Mouse (Mus musculus) ES-Bruce4 (cell line): ENCODE measurements around the gene Nr2f6. TPM values are rescaled to one million over a fixed set of nuclear protein-coding genes. Genes with fewer than 3 reads are reported as not detected.
A peak's percentile ranks its signal among the peaks of the same experiment; 100 is the strongest.
"Not testable (repeated sequence)": the region's sequence is repeated elsewhere in the genome, so short reads cannot be mapped to it uniquely, and the experiment has no call there.

Experiments used
- H3K27ac ChIP-seq: 2 replicates; pipeline ENCODE4 v1.5.1; 2012; ENCODE audit warnings: low read length, inconsistent platforms; ENCODE audit not compliant: insufficient read depth
- H3K27me3 ChIP-seq: 2 replicates; pipeline ENCODE4 v1.6.1; 2012; ENCODE audit warnings: mild to moderate bottlenecking, low read length, inconsistent platforms; ENCODE audit not compliant: control insufficient read depth, poor library complexity, insufficient read depth, severe bottlenecking
- H3K36me3 ChIP-seq: 2 replicates; pipeline ENCODE4 v1.6.1; 2012; ENCODE audit warnings: inconsistent platforms, mild to moderate bottlenecking, low read length, moderate library complexity; ENCODE audit not compliant: control insufficient read depth, poor library complexity, insufficient read depth, severe bottlenecking
- H3K4me1 ChIP-seq: one replicate; pipeline ENCODE4 v1.8.1; 2011; ENCODE audit warnings: low read length; ENCODE audit not compliant: control insufficient read depth, insufficient read depth
- H3K4me3 ChIP-seq: 2 replicates; pipeline ENCODE4 v1.5.1; 2011; ENCODE audit warnings: low read depth, mild to moderate bottlenecking, low read length
- H3K9ac ChIP-seq: 2 replicates; pipeline ENCODE4 v1.6.1; 2012; ENCODE audit warnings: low read depth, mild to moderate bottlenecking, inconsistent platforms; ENCODE audit not compliant: poor library complexity, severe bottlenecking
- H3K9me3 ChIP-seq: replicated peaks from 2 replicates; pipeline ENCODE4 v1.6.1; 2012; ENCODE audit warnings: mild to moderate bottlenecking, low read length, inconsistent platforms; ENCODE audit not compliant: control insufficient read depth, poor library complexity, insufficient read depth, severe bottlenecking
- CTCF ChIP-seq: IDR thresholded peaks from one replicate; pipeline ENCODE4 v1.8.1; 2011; ENCODE audit warnings: low read depth, low read length
- EP300 ChIP-seq: IDR thresholded peaks from 2 replicates; pipeline ENCODE4 v1.6.1; 2011; ENCODE audit warnings: low read depth, low read length; ENCODE audit not compliant: insufficient read depth
- POLR2A ChIP-seq: IDR thresholded peaks from one replicate; pipeline ENCODE4 v1.8.1; 2011; ENCODE audit warnings: low read length; ENCODE audit not compliant: insufficient read depth
- polyA plus RNA-seq: library from polyadenylated mRNA; stranded (reverse); fragments of >200 nt; gene quantifications from 2 replicates; pipeline ENCODE4 v1.2.4, GENCODE M21; 2011; ENCODE audit warnings: low read depth; ENCODE audit not compliant: missing spikeins, insufficient read depth, insufficient read length

Gene Nr2f6
- polyA plus RNA-seq, 1 experiment = 23.0 TPM

GRCm38 (mm10) chr8:71346581-71346980 lies 35.2 kb downstream of the Nr2f6 start:
- Histone ChIP-seq H3K9me3 (no peaks in the 10 kb centered on the region), H3K27ac (no peak overlapping the region), H3K27me3 (no peaks in the 10 kb centered on the region), H3K4me1 (no peaks in the 10 kb centered on the region), H3K4me3 (no peak overlapping the region), H3K9ac (no peak overlapping the region), H3K36me3 (peaks cover 6% of the 10 kb centered on the region)
- TF ChIP-seq POLR2A = no peak
- no peak for TF ChIP-seq CTCF
- TF ChIP-seq EP300 = no peak

DNA sequence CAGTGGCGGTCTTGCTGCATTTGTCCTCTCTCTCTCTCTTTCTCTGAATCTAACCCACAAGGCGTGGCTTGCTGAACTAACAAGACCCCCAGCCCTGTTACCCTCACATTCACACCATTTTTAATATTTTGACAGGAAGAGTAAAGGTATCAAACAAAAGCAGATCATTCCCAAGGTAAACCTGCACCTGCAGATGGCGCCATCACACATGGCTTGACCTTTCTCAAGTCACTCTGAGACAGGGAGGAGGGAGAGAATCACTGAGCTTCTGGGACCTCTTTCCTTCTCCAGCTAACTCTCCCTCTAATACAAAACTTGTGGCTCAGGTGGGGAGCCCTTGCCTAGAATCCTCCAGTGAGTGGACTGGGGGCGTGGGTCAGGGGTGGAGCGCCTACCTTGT lies 41.1 kb downstream of the Nr2f6 start:
- no peak overlapping the region for H3K9ac ChIP-seq
- H3K36me3 ChIP-seq = no peaks in the 10 kb centered on the region; the same call in 1 of the 2 replicates
- no peaks in the 10 kb centered on the region for H3K4me1 ChIP-seq
- H3K4me3 ChIP-seq = no peak overlapping the region
- H3K27ac ChIP-seq = no peak overlapping the region
- no peaks in the 10 kb centered on the region for H3K9me3 ChIP-seq
- TF ChIP-seq CTCF (peak; percentile 66), EP300 (no peak), POLR2A (no peak)
- H3K27me3 ChIP-seq = no peaks in the 10 kb centered on the region

GRCm38 (mm10) chr8:71337834-71338233 lies 43.9 kb downstream of the Nr2f6 start:
- H3K9ac ChIP-seq, H3K36me3 ChIP-seq, H3K9me3 ChIP-seq, H3K27me3 ChIP-seq, H3K4me1 ChIP-seq, H3K27ac ChIP-seq, H3K4me3 ChIP-seq: not testable (repeated sequence)

DNA sequence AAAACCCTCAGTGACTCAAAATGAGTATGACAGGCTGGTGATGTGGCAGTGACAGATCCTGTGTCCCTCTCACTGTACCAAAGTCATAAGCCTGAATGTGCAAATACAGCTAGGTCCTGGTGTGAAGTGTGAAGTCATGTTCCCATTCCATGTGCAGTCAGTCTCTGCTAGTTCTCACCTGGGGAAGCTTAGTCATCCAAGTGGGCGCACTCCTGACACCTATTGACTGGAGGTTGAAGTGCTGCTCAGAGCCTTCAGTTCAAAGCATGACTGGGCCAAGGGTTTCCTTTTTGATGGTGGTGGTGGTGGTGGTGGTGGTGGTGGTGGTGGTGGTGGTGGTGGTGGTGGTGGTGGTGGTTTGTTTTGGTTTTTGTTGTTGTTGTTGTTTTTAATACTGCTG lies 56.9 kb downstream of the Nr2f6 start:
- Histone ChIP-seq H3K27ac (no peak overlapping the region), H3K9me3 (no peaks in the 10 kb centered on the region), H3K9ac (no peak overlapping the region), H3K27me3 (no peaks in the 10 kb centered on the region), H3K36me3 (peaks cover 17% of the 10 kb centered on the region), H3K4me3 (no peak overlapping the region), H3K4me1 (no peaks in the 10 kb centered on the region)
- TF ChIP-seq POLR2A (no peak), CTCF (peak; percentile 57)

Other genes starting within 250 kb of the Nr2f6 start
- gene Myo9b, start 109.2 kb downstream of the Nr2f6 start, polyA plus RNA-seq = 37.3 and 39.0 TPM in 2 replicates
- 30.7 and 34.3 TPM in 2 replicates for gene Haus8, start 109.0 kb downstream of the Nr2f6 start, polyA plus RNA-seq
- gene Use1, start 15.1 kb downstream of the Nr2f6 start, polyA plus RNA-seq = 63.2 and 68.7 TPM in 2 replicates
- 1.9 and 3.2 TPM in 2 replicates for gene Ocel1, start 10.7 kb downstream of the Nr2f6 start, polyA plus RNA-seq
- gene Ushbp1, start 13.8 kb upstream of the Nr2f6 start, polyA plus RNA-seq = not detected in 2 replicates
- 82.0 and 102 TPM in 2 replicates for gene Babam1, start 14.9 kb upstream of the Nr2f6 start, polyA plus RNA-seq
- 10.9 and 11.2 TPM in 2 replicates for gene Ankle1, start 24.1 kb upstream of the Nr2f6 start, polyA plus RNA-seq
- 10.1 and 13.7 TPM in 2 replicates for gene Abhd8, start 81.7 kb upstream of the Nr2f6 start, polyA plus RNA-seq
- gene Mrpl34, start 83.0 kb upstream of the Nr2f6 start, polyA plus RNA-seq = 68.1 and 77.0 TPM in 2 replicates
- gene Dda1, start 87.2 kb upstream of the Nr2f6 start, polyA plus RNA-seq = 37.5 and 38.2 TPM in 2 replicates
- 7.0 and 7.1 TPM in 2 replicates for gene Ano8, start 104.0 kb upstream of the Nr2f6 start, polyA plus RNA-seq
- 14.8 and 16.3 TPM in 2 replicates for gene Gtpbp3, start 106.1 kb upstream of the Nr2f6 start, polyA plus RNA-seq
- 4.0 and 4.4 TPM in 2 replicates for gene Plvap, start 129.8 kb upstream of the Nr2f6 start, polyA plus RNA-seq
- gene Ccdc194, start 143.8 kb upstream of the Nr2f6 start, polyA plus RNA-seq = 4.3 and 4.9 TPM in 2 replicates
- 207 and 235 TPM in 2 replicates for gene Bst2, start 155.5 kb upstream of the Nr2f6 start, polyA plus RNA-seq
- 72.6 and 74.1 TPM in 2 replicates for gene Mvb12a, start 161.0 kb upstream of the Nr2f6 start, polyA plus RNA-seq
- 2.2 and 2.4 TPM in 2 replicates for gene Tmem221, start 176.9 kb upstream of the Nr2f6 start, polyA plus RNA-seq
- not detected in 2 replicates for gene Nxnl1, start 184.6 kb upstream of the Nr2f6 start, polyA plus RNA-seq
- gene Slc27a1, start 186.9 kb upstream of the Nr2f6 start, polyA plus RNA-seq = 21.8 and 27.3 TPM in 2 replicates
- gene Pgls, start 210.2 kb upstream of the Nr2f6 start, polyA plus RNA-seq = 57.2 and 65.6 TPM in 2 replicates
- 6.4 and 9.0 TPM in 2 replicates for gene Fam129c, start 215.7 kb upstream of the Nr2f6 start, polyA plus RNA-seq
- 83.2 and 85.2 TPM in 2 replicates for gene Colgalt1, start 229.0 kb upstream of the Nr2f6 start, polyA plus RNA-seq